Mouse (Mus musculus) spleen, adult 2 months (tissue): ENCODE results near the gene 1700123O20Rik. TPM values are rescaled to one million over a fixed set of nuclear protein-coding genes. Genes with fewer than 3 reads are reported as not detected.

Source experiments
- DNase-seq, 2 experiments: peaks; one replicate each; pipeline versions ENCODE4 v3.0.0 to v3.0.0-alpha.2; 2012 to 2021; ENCODE audit warnings: low spot score in 2 of 2, low read depth in 1 of 2
- H3K27ac ChIP-seq: fragments of 200-500 bp; 2 replicates; pipeline ENCODE4 v1.5.1; 2012; ENCODE audit warnings: low read length, inconsistent platforms; ENCODE audit not compliant: insufficient read depth
- H3K27me3 ChIP-seq: fragments of 200-500 bp; 2 replicates; pipeline ENCODE4 v1.6.1; 2012; ENCODE audit warnings: mild to moderate bottlenecking, moderate library complexity, low read length, inconsistent platforms; ENCODE audit not compliant: control insufficient read depth, insufficient read depth
- H3K36me3 ChIP-seq: fragments of 200-500 bp; 2 replicates; pipeline ENCODE4 v1.6.1; 2012; ENCODE audit warnings: mild to moderate bottlenecking, low read length, inconsistent platforms; ENCODE audit not compliant: control insufficient read depth, insufficient read depth
- H3K4me1 ChIP-seq: fragments of 200-500 bp; 2 replicates; pipeline ENCODE4 v1.6.1; 2011; ENCODE audit warnings: inconsistent platforms; ENCODE audit not compliant: control insufficient read depth, insufficient read depth, insufficient read length
- H3K4me3 ChIP-seq: fragments of 200-500 bp; 2 replicates; pipeline ENCODE4 v1.5.1; 2011; ENCODE audit warnings: mild to moderate bottlenecking, inconsistent platforms; ENCODE audit not compliant: insufficient read depth, insufficient read length; ENCODE audit errors: extremely low read depth
- CTCF ChIP-seq: fragments of 200-500 bp; IDR thresholded peaks from 2 replicates; pipeline ENCODE4 v1.5.1; 2011; ENCODE audit warnings: mild to moderate bottlenecking, inconsistent platforms; ENCODE audit not compliant: insufficient read depth, insufficient read length, insufficient replicate concordance; ENCODE audit errors: extremely low read depth
- POLR2A ChIP-seq: fragments of 200-500 bp; IDR thresholded peaks from 2 replicates; pipeline ENCODE4 v1.6.1; 2011; ENCODE audit warnings: low read depth, low read length, inconsistent platforms
- WGBS: fragments of 180-500 bp; shearing (Covaris S2); methylation state at CpG from one replicate; pipeline ENCODE4 v1.1.7; 2018; 5-methylcytosine and 5-hydroxymethylcytosine counted together
- polyA plus RNA-seq: library from polyadenylated mRNA; depleted of rRNA; stranded (reverse); fragments of >200 nt; gene quantifications from 2 replicates; pipeline ENCODE4 v1.2.3, GENCODE M21; 2012; rRNA removed

Gene 1700123O20Rik
- 32.9 and 66.9 TPM in 2 replicates for polyA plus RNA-seq

DNA sequence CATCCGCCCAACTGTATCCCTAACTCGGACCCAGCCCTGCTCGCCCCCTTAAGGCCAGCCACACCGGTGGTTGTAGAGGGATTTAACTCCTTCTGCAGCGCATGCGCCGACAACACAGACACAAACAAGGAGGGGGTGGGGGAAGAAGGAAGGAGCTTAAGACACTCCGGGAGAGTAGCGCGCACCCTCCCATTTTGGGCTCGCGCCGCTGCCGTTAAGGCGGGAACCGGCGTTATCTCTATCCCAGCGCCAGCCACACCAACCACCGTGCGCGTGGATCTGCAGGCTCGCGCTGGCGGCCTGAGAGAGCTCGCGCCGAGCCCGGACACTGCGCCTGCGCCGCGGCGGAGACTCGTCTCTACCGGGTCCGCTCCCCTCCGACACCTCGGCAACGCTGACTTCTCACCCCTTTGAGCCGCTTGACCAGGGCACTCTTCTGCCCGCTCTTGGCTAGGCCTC lies at the start of gene 1700123O20Rik:
1700123O20Rik (plus strand) TSS at position 154 of the 459 bp plus-strand sequence.
- peak; percentile 35; the same call in 1 of the 2 replicates for TF ChIP-seq POLR2A
- no peak for TF ChIP-seq CTCF
- H3K36me3 ChIP-seq = peaks cover 15% of the 10 kb centered on the region
- DNase-seq = peak; percentile 67 to 72
- WGBS = under 1% methylated on average over 41 of the region's 41 CpGs
- H3K4me3 ChIP-seq = peak within 1 kb of the TSS; percentile 98
- H3K4me1 ChIP-seq = no peaks in the 10 kb centered on the region; the same call in 1 of the 2 replicates
- peak within 1 kb of the TSS; percentile 98 for H3K27ac ChIP-seq
- H3K27me3 ChIP-seq = no peaks in the 10 kb centered on the region

DNA sequence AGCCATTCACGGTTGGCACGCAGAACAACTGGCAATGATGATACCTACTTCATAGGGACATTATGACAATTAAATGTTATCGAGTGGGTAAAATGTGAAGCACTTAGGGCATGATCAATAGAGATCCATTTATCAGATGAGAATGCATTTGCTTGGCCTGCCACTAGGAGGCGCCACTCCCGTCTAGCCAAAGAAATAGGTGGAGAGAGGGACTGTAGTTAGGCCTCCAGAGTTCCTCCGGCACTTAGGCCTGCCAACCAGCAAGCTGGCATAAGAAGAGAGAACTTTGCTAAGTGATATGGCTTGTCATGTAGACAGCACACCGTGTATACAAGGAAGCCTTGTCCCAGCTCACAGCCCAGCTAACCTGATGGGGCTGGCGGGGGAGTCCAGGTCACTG lies 49.1 kb upstream of the 1700123O20Rik start:
- TF ChIP-seq CTCF (peak; percentile 64; the same call in 1 of the 2 replicates), POLR2A (no peak)
- Histone ChIP-seq H3K27me3 (no peaks in the 10 kb centered on the region), H3K36me3 (peaks cover 9% of the 10 kb centered on the region), H3K27ac (no peak overlapping the region), H3K4me1 (peaks cover 7% of the 10 kb centered on the region), H3K4me3 (no peak overlapping the region)
- 59% methylated on average over 8 of the region's 8 CpGs for WGBS
- DNase-seq = peak; percentile 9 to 52

DNA sequence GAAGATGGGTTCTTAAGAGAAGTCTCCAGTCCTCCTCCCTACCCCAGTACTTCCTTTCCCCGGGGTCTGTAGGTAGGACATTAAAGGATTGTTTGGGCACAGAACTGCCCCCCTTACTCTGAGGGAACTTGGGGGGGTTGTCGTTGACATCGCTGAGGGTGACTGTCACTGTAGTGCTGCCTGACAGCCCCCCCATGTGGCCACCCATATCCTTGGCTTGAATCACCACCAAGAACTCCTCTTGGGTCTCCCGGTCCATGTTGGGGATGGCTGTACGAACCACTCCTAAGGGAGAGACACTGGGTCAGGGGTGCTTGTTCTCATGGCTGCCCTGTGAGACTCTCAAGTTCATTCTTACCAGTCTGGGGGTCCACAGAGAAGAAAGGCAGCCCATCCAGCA lies 47.8 kb upstream of the 1700123O20Rik start:
- DNase-seq = no peak
- WGBS = 67% methylated on average over 5 of the region's 5 CpGs
- TF ChIP-seq POLR2A (no peak), CTCF (no peak)
- H3K27me3 ChIP-seq = no peaks in the 10 kb centered on the region
- no peak overlapping the region for H3K4me3 ChIP-seq
- no peak overlapping the region for H3K27ac ChIP-seq
- H3K36me3 ChIP-seq = peaks cover 9% of the 10 kb centered on the region
- peaks cover 7% of the 10 kb centered on the region for H3K4me1 ChIP-seq

DNA sequence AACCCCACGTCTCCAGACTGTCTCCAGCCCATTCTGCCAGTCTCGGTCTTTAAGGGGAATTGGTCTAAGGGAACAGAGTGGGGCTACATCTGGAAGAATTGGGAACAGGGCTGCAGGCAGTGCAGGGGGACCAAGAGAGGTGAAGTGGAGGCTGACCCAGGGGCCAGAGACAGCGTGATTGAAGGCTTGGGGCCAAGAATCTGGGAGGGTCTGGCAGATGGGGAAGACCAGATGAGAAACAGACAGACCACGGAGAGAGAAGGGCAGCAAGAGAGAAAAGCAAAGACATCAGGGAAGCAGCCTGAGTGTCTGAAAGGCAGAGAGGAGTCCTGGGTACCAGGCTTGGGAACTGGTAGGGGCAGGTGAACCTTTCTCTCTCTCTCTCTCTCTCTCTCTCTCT lies 45.9 kb upstream of the 1700123O20Rik start:
- Histone ChIP-seq H3K27me3 (no peaks in the 10 kb centered on the region), H3K4me1 (peaks cover 7% of the 10 kb centered on the region), H3K36me3 (peaks cover 27% of the 10 kb centered on the region), H3K27ac (no peak overlapping the region), H3K4me3 (no peak overlapping the region)
- 65% methylated on average over 4 of the region's 4 CpGs for WGBS
- no peak for DNase-seq
- TF ChIP-seq CTCF = no peak
- no peak for TF ChIP-seq POLR2A

DNA sequence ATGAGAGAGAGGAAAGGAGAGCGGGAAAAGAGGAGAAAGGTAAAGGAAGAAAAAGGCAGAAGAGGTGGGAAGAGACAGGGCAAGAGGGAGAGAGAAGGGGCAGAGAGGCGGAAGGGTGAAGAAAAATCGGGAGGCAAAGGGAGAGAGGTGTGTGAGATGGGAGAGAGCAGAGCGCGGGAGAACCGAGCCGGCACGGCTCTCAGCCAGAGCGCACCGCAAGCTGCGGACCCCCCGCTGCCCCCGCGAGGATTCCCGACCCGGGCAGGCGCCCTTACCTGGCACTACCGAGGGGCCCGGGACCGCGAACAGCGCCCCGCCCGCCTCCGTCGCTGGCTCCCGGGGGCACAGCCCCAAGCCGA lies 45.1 kb upstream of the 1700123O20Rik start, which contains the start of gene Gm17606:
Gm17606 (plus strand) TSS at position 7 of the 359 bp plus-strand sequence.
- H3K27ac ChIP-seq = no peak within 1 kb of the TSS; the same call in 1 of the 2 replicates
- peaks cover 7% of the 10 kb centered on the region for H3K4me1 ChIP-seq
- DNase-seq = no peak
- H3K36me3 ChIP-seq = peaks cover 35% of the 10 kb centered on the region
- H3K4me3 ChIP-seq = peak within 1 kb of the TSS; percentile 76
- TF ChIP-seq CTCF (no peak), POLR2A (no peak)
- H3K27me3 ChIP-seq = no peaks in the 10 kb centered on the region
- 2% methylated on average over 27 of the region's 28 CpGs for WGBS

DNA sequence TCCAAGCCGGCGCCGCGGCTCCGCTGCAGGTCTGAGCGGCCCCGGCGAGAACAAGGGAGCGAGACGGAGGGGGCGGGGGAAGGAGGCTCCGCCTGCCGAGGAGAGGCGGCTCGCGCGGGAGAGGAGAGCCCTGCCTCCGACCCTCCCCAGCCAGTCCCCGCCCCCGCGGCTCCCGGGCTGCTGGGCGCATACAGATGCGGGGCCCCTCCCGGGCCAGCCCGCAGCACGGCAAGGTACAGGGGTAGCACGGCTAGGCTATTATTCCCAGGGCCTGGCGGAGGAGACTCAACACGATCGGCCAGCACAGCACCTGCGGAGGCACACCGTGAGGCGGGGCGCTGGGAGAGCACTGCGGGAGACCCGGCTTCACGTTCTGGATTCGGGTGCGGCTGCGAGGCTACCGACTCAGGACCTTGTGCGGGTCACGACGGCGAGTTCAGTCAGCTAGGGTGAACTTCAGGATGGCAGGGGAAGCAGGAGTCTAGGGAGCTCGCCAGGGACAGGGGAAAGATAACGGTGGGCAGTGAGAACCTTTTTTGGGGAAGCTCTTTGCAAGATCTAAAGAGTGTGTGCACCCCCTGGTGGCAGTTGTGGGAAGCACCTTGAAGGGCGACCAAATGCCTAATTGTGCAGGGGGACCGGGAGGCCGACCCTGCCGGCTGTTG lies 44.6 kb upstream of the 1700123O20Rik start, which contains the start of gene Cdh24:
Cdh24 (minus strand) TSS at position 60 of the 665 bp plus-strand sequence.
- H3K4me3 ChIP-seq = peak within 1 kb of the TSS; percentile 76
- WGBS = under 1% methylated on average over 51 of the region's 52 CpGs
- H3K27me3 ChIP-seq = no peaks in the 10 kb centered on the region
- peaks cover 7% of the 10 kb centered on the region for H3K4me1 ChIP-seq
- no peak within 1 kb of the TSS; the same call in 1 of the 2 replicates for H3K27ac ChIP-seq
- H3K36me3 ChIP-seq = peaks cover 40% of the 10 kb centered on the region
- DNase-seq = peak; percentile 65 to 86
- TF ChIP-seq POLR2A = no peak
- TF ChIP-seq CTCF = peak; percentile 74; the same call in 1 of the 2 replicates
